Mouse (Mus musculus) heart, adult 11 months (tissue): Measurements from ENCODE around the gene Foxn2.

Experiments
- DNase-seq: peaks from one replicate; pipeline ENCODE4 v3.0.0; 2022

Foxn2 gene

GRCm38 (mm10) chr17:88442661-88443060 is 2.1 kb downstream of the Foxn2 start:
- DNase-seq: no peak

- no peak for DNase-seq
These were observed 2.7 kb downstream of the Foxn2 start for GRCm38 (mm10) chr17:88443186-88443585.

- DNase-seq: peak; percentile 81
These were observed 17.6 kb downstream of the Foxn2 start for GRCm38 (mm10) chr17:88458079-88458478.

- peak; percentile 30 for DNase-seq
These were observed 19.0 kb downstream of the Foxn2 start for GRCm38 (mm10) chr17:88459516-88459915.

GRCm38 (mm10) chr17:88459916-88460901 is 19.7 kb downstream of the Foxn2 start:
- DNase-seq: peak; percentile 48

- peak; percentile 97 for DNase-seq
These were observed 22.1 kb downstream of the Foxn2 start for GRCm38 (mm10) chr17:88462658-88463057.

GRCm38 (mm10) chr17:88466591-88466990 is 26.1 kb downstream of the Foxn2 start:
- peak; percentile 64 for DNase-seq

- DNase-seq: peak; percentile 50
These were observed 27.2 kb downstream of the Foxn2 start for GRCm38 (mm10) chr17:88467696-88468095.

GRCm38 (mm10) chr17:88468655-88469398 is 28.3 kb downstream of the Foxn2 start:
- DNase-seq: peak; percentile 46

- peak; percentile 13 for DNase-seq
These were observed 33.3 kb downstream of the Foxn2 start for GRCm38 (mm10) chr17:88473766-88474165.

- DNase-seq: peak; percentile 87
These were observed 36.7 kb downstream of the Foxn2 start for GRCm38 (mm10) chr17:88477165-88477564.

GRCm38 (mm10) chr17:88477699-88478098 is 37.2 kb downstream of the Foxn2 start:
- DNase-seq: peak; percentile 13

GRCm38 (mm10) chr17:88479040-88479439 is 38.5 kb downstream of the Foxn2 start:
- peak; percentile 40 for DNase-seq

GRCm38 (mm10) chr17:88480369-88480768 is 39.9 kb downstream of the Foxn2 start:
- no peak for DNase-seq

GRCm38 (mm10) chr17:88481062-88481461 is 40.6 kb downstream of the Foxn2 start:
- no peak for DNase-seq

GRCm38 (mm10) chr17:88481587-88481986 is 41.1 kb downstream of the Foxn2 start:
- no peak for DNase-seq

- DNase-seq: no peak
These were observed 44.0 kb downstream of the Foxn2 start for GRCm38 (mm10) chr17:88484539-88484938.

GRCm38 (mm10) chr17:88484951-88485350 is 44.4 kb downstream of the Foxn2 start:
- DNase-seq: peak; percentile 79

- DNase-seq: peak; percentile 71
These were observed 50.0 kb downstream of the Foxn2 start for GRCm38 (mm10) chr17:88490546-88490945.

GRCm38 (mm10) chr17:88491366-88492106 is 51.0 kb downstream of the Foxn2 start:
- peak; percentile 67 for DNase-seq

GRCm38 (mm10) chr17:88492107-88492460 is 51.6 kb downstream of the Foxn2 start:
- peak; percentile 62 for DNase-seq

GRCm38 (mm10) chr17:88493551-88493950 is 53.0 kb downstream of the Foxn2 start:
- DNase-seq: peak; percentile 10
